ENCODE assay signal across 31 mouse cellular contexts in the genomic region with DNA sequence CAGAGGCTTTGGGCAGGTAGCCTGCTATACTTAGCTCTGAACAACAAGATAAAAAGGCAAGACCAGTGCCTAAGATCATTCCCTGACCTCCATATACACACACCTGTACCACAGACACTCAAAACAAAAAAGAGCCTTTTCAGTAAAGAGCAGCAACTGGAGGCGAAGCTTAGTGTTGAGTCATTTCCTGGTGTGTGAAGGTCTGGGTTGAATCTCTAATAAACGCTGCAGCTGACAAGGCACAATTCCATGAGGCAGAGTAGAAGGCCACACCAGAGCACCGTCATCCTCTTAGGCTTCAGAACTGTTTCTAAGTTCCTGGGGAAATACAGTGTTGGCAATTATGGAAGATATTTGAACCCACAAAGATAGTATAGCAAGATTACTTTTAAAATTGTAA. TPM values are rescaled to one million over a fixed set of nuclear protein-coding genes. Genes with fewer than 3 reads are reported as not detected.
DNase-seq lines count a peak whose midpoint lies in the region; ATAC-seq lines count a peak whose summit lies in the region.
"Had no signal": no experiment of that assay in that cellular context is flagged by ENCODE, and none has a peak within 500 bp of the region (broad histone marks: within the 10 kb centered on the region; RNA-seq: fewer than 3 reads in every experiment).

No protein-coding gene starts in this region.

- peak; percentile 37 to 81 for DNase-seq in adrenal gland, adult (ENCODE audit: inconsistent age in 2 of 2, low spot score in 1 of 2)
- DNase-seq in adrenal gland, postnatal 10 days, result no peak
- DNase-seq in fibroblast of lung, adult 2 months (ENCODE audit: low read depth), result peak; percentile 31
- DNase-seq in frontal cortex, postnatal 36 days (ENCODE audit: low spot score in 2 of 2), result no peak
- no peak for DNase-seq in gastrocnemius, adult 8-10 months (ENCODE audit: low spot score in 2 of 2)
- no peak for DNase-seq in right cerebral cortex, postnatal 36 days (ENCODE audit: low spot score in 2 of 2)
- DNase-seq: cerebellum, adult 18-20 months; cerebellum, postnatal 10 days; gastrocnemius, postnatal 36 days; heart, adult 18-20 months; kidney, adult 11 months; kidney, postnatal 25 days; liver; right cerebral cortex, postnatal 4 days; thymus, adult 18-20 months; thymus, postnatal 25 days had no signal

- no peaks in the 10 kb centered on the region for H3K27me3 ChIP-seq in megakaryocyte, embryonic 14.5 days (replicated peaks)
- H3K27me3 ChIP-seq: embryonic facial prominence, embryonic 15.5 days; forebrain, embryonic 13.5 days; heart, embryonic 12.5 days; hindbrain, embryonic 15.5 days; liver, embryonic 15.5 days; lung, embryonic 15.5 days; midbrain, embryonic 15.5 days had no signal

- H3K36me3 ChIP-seq in megakaryocyte, embryonic 14.5 days (replicated peaks; ENCODE audit: low read length), result no peaks in the 10 kb centered on the region
- H3K36me3 ChIP-seq: embryonic facial prominence, embryonic 10.5 days; embryonic facial prominence, embryonic 15.5 days; heart, embryonic 12.5 days; hindbrain, embryonic 10.5 days; hindbrain, embryonic 15.5 days; liver, embryonic 15.5 days; lung, embryonic 15.5 days; midbrain, embryonic 15.5 days had no signal

- H3K4me3 ChIP-seq in megakaryocyte, embryonic 14.5 days (replicated peaks), result peak overlapping the region; percentile 74
- H3K4me3 ChIP-seq: embryonic facial prominence, embryonic 10.5 days; embryonic facial prominence, embryonic 15.5 days; forebrain, embryonic 13.5 days; heart, embryonic 12.5 days; hindbrain, embryonic 10.5 days; hindbrain, embryonic 15.5 days; liver, embryonic 15.5 days; lung, embryonic 15.5 days; midbrain, embryonic 15.5 days had no signal

- H3K4me1 ChIP-seq in megakaryocyte, embryonic 14.5 days, result peaks cover 60% of the 10 kb centered on the region
- H3K4me1 ChIP-seq: embryonic facial prominence, embryonic 10.5 days; embryonic facial prominence, embryonic 15.5 days; heart, embryonic 12.5 days; hindbrain, embryonic 10.5 days; hindbrain, embryonic 15.5 days; liver, embryonic 15.5 days; lung, embryonic 15.5 days; midbrain, embryonic 15.5 days had no signal

- ATAC-seq in megakaryocyte, adult 5-6 weeks (ENCODE audit: poor library complexity, severe bottlenecking), result no peak
- ATAC-seq: CD4-positive, CD25-positive, alpha-beta regulatory T cell, adult 4 months; forebrain, embryonic 13.5 days; inflammation-experienced regulatory T-cells, adult 6 months; midbrain, embryonic 15.5 days had no signal

- H3K9me3 ChIP-seq in megakaryocyte, embryonic 14.5 days, result no peaks in the 10 kb centered on the region
- H3K9me3 ChIP-seq: embryonic facial prominence, embryonic 10.5 days; embryonic facial prominence, embryonic 15.5 days; forebrain, embryonic 13.5 days; heart, embryonic 12.5 days; hindbrain, embryonic 10.5 days; hindbrain, embryonic 15.5 days; liver, embryonic 15.5 days; lung, embryonic 15.5 days; midbrain, embryonic 15.5 days had no signal

RNA-seq across cellular contexts. Expression of a gene that starts 45.8 kb away (rescaled TPM):
- total RNA-seq in adrenal gland, postnatal 10 days (2021), result 1 to 10 TPM; 2.1 to 3.2 TPM
- 0.30 and 2.3 TPM in 2 replicates for polyA plus RNA-seq in megakaryocyte, embryonic 14.5 days (2012; ENCODE audit: insufficient read depth, low replicate concordance)
- not detected in 2 replicates for total RNA-seq in megakaryocyte, adult 5-6 weeks (2015)
- 0.15 and 0.45 TPM in 2 replicates for total RNA-seq in megakaryocyte, adult 5-6 weeks (2017)
- total RNA-seq in gastrocnemius, adult 8-10 months (2022), result under 1 TPM in 1 of 4 experiments, not detected in 3; 0.13 TPM
- total RNA-seq: neutrophil, adult 5-6 weeks had no signal
- polyA plus RNA-seq: inflammation-experienced regulatory T-cells, adult 6 months; spleen, adult 2 months had no signal

RNA-seq across cellular contexts. Expression of a gene that starts 48.7 kb away (rescaled TPM):
- total RNA-seq in adrenal gland, postnatal 10 days (2021), result 1 to 10 TPM; 5.5 to 5.8 TPM
- polyA plus RNA-seq in megakaryocyte, embryonic 14.5 days (2012; ENCODE audit: insufficient read depth, low replicate concordance), result 0.63 and 1.5 TPM in 2 replicates
- 1.5 TPM in 2 replicates for total RNA-seq in megakaryocyte, adult 5-6 weeks (2015)
- 0.24 and 0.95 TPM in 2 replicates for total RNA-seq in megakaryocyte, adult 5-6 weeks (2017)
- 1 to 10 TPM; 2.8 to 3.5 (median 3.3) TPM for total RNA-seq in gastrocnemius, adult 8-10 months (2022)

Comparison
In these comparisons a context has a peak if more than half of its experiments do, and no peak if none do; other contexts are left out.
1. DNase-seq: peak in adrenal gland, adult (2 of 2) and fibroblast of lung, adult 2 months (single experiment); none in adrenal gland, postnatal 10 days (single experiment), frontal cortex, postnatal 36 days (0 of 2), gastrocnemius, adult 8-10 months (0 of 2) and right cerebral cortex, postnatal 36 days (0 of 2).